Mouse (Mus musculus) c-Kit-negative CD71-positive TER-119-positive erythroid progenitor cells, embryonic 14.5 days (primary cell): ENCODE data around the gene Asic3.

Experiments used
- DNase-seq: peaks from one replicate; pipeline ENCODE4 v3.0.0-alpha.2; 2013; ENCODE audit warnings: low read depth, low spot score

Gene Asic3

DNA sequence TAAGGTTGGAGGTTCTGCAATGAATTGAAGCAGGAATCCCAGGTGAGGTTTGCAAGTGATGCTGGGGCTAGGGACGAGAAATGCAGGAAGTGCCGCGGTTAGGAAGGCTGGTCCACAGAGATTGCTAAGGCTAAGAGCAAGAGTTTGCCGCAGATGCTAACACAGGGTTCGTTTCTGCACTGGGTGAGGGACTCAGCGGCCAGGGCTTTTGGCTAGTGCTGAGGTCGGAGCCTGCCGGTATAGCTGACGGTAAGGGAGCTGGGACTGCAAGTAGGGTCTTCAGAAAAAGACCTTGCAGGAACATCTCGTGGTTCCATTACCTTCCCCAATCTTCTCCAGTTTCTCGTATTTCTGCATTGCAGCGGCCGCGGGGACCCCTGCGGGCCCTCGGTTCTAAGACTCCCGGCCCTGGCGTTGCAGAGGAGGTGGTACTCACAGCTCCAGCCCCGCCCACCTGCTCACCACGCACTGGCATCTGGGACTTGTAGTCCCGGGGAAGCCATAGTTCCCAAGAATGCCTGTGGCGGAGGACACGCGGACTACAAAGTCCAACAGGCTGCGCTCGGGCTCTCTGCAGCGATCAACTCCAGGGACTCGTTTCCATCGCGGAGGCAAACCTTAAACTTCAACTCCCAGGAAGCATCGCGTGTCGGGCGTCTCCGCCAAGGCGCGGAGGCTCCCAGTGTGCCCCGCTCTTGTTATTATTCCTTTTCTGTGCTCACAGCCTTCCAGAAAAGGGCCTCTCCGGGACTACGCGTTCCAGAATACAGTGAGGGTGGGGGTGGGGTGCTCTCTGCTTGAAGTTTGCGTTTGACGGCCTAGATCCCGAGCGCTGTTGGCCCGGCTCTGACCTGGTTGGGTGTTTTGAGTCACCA is 10.2 kb downstream of the Asic3 start, which contains the start of the genes Cdk5 and Slc4a2:
Gene Cdk5 (minus strand): TSS at position 402 of the 875 bp plus-strand sequence.
Gene Slc4a2 (plus strand): TSS at position 709 of the 875 bp plus-strand sequence.
- DNase-seq, result peak; percentile 94

DNA sequence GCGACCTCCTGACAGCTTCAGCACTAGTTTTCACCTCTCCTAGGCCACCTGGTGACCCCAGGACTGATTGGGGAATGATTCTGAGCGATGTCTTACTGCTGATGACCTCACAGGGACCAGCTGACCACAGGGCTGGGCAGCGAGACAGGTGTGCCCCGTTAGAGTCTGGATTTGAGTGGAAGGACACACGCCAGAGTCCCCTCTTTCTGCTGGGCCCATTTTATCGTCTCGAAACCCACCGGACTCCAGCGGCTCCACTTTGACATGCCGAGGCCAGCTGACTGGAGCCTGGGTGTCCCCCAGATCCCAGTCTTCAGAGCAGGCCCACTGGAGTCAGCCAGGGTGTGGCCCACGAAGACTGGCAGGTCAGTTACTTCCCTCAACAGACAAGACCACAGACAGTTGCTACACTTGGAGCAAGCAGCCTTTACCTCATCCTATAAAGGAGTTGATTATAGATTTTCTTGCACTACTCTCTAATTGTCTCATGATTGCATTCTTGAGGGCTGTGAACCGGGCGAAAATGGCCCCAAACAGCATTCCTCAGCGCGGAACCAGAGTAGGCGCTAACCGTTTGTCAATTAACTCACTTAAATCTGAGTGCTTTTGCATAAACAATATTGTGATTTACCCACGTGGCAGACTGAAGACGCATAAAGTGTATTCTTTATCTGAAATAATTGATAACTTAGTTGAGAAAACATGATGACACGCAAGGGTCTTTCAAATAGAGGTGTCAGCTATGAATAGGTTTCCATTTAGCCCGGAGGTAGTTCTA is 11.0 kb downstream of the Asic3 start:
- DNase-seq, result peak; percentile 40

DNA sequence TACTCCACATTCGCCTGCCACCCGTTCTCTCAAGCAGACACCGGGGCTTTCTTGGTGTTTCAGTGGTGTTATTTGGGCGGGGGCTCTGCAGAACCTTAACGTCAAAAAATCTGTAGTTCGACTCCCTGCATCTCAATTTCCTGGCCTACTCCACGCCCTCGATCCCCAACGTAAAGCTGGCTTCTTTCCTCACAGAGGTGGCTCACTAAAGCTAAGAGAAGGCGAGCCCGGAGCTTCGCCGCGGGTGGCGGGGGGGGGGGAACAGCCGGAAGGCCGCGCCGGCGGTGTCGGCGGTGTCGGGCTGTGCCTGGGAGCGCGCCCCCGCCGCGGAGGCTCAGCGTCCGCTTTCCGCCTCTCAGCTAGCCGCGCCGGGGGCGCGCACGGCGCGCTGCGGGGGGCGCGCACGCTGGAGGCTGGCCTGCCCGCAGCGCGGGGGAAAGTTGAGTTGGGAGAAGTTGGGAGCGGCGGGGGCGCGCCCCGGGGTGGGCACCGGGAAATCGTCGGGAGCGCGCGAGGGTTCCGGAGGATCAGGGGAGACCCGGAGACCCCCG is 11.7 kb downstream of the Asic3 start:
- DNase-seq, result peak; percentile 71

DNA sequence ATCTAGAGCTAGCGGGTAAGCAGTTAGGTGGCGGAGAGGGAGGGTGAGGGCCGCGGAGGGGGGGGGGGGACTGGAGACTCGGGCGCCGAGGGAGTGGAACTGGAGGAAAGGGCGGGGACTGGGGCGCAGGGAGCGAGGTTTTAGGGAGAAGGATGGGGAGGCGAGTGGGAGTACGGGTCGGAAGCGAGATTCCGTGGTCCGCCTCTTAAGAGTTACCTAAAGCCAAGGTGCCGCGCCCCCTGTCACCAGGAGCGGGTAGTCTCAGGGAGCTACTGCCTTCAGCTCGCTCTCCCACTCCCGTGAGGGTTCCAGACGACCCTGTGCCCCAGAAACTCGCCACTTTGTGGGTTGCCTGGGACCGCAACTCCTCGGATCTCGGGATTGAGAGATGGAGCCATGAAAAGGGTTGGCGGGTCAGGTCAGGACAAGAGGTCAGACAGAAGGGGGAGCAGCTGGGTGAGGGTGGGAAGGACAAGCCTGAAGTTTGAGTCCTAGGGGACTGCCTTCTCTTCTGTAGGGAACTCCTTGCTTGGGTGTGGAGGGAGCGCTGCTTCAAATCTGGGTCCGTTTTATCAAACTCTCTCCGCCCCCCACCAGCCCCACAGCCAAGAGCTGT is 12.3 kb downstream of the Asic3 start:
- DNase-seq, result no peak

DNA sequence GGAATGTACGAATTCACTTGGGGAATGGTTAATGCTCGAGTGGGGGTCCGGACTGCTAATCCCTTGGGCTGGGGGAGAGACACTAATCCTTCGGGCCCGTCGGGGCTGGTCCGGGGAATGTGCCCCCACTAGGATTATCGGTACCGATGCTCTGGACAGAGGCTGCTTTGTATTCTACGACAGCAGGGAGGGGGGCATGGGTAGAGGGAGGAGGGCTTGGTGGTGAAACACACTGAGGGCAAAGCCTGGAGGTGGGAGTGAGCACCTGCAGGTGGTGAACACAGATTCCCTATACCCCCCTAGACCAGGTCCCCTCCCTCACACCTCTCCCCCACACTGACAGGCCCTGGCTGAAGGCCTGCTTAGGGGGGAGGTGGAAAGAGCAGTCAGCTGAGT is 12.8 kb downstream of the Asic3 start:
- DNase-seq, result no peak

DNA sequence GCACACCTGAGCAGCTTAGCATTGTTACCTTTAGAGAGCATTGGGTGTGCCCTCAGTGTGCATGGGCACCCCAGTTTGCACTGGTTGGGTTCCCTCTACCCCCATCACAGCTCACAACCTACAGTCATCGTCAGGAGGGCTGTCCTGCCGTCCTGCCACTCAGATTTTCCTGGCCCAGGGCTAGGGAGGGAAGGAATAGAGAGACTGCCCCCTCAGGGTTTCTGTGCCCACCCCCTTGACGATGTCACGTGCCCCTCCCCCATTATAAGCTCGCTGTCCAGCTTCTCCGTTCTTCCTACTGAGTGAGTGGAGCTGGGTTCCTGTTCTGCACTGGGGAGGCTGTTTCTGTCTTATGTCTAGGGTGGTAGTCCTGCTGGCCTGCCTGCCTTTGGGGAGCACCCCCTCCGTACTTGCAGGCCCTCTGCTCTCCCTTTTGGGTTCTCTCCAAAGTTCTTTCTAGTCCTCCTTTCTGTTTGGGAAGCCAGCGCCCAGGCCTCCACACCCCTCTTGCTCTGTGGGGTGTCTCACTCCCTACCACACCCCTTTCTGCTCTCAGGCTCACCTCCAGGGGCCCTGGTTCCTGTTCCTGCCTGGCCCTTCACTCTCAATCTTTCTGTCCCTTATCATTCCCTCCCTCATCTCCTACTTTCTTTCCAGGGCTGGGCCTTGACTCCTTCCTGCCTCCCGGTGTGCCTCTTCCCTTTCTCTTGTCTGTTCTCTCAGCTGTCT is 13.5 kb downstream of the Asic3 start:
- no peak for DNase-seq

DNA sequence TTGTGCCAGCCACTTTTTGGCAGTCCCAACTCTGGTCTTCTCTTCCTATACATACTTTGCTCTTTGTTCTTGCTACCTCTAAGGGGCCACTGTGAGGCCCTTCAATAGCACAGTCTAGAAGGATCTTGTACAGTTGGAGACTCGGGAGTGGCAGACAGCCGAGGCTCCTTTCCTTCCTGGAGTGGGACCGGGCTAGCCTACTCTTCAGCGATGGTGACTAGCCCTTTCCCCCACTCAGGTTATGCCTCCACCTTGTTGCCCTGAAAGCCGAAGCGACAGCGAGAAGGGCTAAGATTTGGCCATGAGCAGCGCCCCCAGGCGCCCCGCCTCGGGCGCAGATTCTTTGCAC is 14.1 kb downstream of the Asic3 start:
- DNase-seq, result no peak

DNA sequence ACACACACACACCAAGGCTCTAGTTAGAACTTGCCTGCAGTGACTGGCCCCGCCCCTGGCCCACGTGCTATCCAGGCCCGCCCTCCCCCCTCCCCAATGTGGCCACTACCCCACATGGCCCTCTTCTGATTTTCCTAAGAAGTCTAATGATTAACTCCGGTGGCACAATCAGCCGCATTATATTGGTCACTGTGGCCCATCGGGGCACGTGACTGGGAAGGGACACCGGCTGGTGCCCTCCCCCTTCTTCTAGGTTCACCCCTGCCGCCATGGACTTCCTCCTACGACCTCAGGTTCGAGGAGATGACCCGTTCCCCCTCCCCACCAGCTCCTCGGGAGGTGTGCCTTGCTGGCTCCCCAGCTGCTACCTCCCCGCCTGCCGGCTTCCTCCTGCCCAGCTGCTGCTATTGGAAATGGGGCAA is 14.8 kb downstream of the Asic3 start:
- DNase-seq, result no peak

DNA sequence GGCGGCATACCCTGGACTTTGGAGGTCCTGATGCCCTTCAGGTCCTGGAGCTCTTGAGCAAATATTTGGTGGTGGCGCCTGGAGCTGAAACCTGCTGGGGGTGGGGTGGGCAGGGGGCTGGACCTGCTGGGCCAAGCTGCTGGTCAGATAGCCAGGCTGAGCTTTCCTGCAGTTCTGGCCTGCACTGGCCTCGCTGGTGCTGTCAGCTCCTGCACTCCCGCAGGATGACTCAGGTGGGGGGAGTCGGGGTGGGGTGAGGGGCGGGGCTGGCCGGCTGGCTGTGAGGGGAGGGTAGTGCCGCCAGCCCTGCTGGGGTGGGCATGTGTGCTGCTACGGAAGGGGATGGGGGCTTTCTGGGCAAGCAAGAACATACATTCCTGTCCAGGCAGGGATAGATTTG is 15.4 kb downstream of the Asic3 start:
- no peak for DNase-seq

DNA sequence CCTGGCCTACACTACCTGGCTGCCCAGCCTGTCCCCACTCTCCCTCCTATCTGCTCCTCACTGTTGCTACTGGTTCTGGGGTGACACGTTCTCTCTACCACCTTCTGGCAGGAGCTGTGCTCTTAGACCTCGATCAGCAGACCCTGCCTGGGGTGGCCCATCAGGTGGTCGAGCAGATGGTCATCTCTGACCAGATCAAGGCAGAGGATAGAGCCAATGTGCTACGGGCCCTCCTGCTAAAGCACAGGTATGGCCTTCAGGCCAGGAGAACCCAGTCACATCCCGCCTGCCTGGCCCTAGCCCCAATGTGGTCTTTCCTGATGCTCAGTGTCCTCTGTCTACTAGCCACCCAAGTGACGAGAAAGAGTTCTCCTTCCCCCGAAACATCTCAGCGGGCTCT is 20.8 kb downstream of the Asic3 start:
- DNase-seq, result no peak

DNA sequence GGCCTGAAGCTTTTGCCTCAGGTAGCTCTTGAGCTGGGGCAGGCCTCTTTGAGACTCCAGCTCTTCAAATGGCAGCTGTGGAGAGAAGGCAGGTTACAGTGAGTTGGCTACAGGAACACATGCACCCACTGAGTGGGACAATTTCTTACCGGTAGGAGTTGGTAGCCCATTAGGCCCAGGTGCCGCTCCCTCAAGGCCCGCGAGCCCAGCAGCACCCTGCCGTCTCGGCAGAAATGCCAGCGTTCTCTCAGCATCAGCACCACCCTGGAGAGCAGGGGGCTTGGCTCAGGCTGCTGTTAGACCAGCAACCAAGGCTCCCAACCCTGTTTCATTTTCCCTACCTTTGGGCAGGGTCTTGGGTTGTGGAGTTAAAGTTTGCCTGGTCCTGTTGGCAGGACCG is 28.0 kb downstream of the Asic3 start:
- DNase-seq, result no peak

DNA sequence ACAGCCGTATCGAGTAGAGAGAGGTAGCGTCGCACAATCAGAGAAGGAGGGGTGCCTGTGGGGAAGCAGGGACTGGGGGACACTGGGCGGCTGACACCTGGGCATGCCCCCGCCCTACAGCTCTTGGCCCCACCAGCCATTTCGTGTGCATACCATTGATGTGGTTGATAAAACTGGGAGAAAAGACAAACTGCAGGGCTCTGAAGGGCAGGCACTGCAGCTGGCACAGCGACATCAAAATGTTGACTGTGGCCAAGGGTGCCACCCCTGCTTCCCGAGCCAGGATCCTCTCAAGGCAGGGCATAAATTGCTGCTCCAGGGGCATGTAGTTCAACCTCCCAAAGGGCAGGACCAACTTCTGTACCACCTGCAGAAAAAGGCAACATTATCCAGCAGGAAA is 28.8 kb downstream of the Asic3 start:
- DNase-seq, result no peak

DNA sequence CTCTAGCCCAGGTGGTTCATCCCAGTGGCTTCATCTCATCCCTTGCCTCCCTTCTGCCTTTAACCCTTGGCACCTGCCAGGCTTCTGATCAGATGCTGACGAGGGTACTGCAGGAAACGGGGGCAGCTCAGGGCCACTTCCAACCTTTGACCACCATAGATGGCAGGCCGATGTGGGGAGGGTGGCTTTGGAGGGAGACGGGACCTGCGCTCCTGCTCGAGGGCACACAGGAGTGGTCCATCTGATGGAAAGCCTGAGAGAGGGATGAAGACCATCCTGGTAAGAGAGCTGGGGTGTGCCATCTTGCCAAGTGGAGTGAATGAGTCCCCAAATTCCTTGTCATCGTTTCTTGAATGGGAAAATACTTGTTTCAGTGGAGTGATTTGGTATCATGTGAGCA is 30.0 kb downstream of the Asic3 start:
- no peak for DNase-seq

DNA sequence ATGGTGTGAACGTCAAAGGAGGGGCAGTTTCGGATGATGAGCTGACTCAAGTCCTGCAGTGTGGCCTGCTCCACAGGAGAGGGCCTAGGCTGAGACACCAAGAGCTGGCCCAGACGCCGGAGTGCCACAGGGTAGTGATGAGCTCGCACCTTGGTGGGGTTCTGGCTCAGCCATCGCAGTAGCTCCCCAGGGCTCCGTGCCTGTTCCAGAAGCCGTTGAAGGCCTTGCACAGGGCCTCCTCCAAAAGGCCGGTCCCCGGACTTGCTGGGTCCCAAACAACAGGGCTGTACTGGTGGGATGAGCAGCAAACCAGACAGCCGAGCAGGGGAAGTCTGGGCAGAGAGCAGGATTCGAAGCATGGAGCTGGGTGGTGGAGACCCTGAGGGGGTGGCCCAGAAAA is 30.7 kb downstream of the Asic3 start:
- DNase-seq, result no peak

DNA sequence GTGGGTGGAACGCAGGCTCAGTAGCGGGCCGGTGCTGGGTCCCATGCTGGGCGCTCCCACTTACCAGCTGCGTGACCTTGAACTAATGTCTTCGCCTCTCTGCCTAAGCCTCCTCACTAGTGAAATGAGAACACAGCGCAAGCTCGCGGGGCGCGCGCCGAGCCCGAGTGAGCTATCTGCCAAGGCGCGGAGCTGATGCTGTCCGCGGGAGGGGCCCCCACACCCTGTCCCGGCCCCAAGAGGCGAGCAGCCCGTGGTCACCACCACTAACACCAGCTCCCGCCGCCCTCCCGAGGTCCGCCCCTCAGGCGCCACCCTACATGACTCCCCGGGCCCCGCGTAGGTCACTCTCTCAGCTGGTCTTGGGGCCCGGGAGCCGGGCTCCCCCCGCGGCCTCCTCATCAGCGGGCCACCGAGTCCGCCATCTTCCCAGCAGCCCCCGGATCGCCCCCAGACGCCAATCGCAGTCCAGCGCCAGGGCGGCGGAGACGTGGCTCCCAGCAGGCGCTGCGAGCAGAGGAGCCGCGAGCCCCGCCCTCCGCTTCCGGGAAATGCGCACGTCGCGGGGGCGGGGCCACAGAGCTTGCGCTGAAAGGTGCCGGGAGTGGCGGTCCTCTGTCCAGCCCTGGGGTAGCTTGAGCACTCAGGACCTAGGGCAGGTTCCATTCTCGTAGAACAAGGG is 31.7 kb downstream of the Asic3 start, which contains the start of gene Fastk:
Gene Fastk (minus strand): TSS at position 542 of the 682 bp plus-strand sequence.
- DNase-seq, result peak; percentile 87

DNA sequence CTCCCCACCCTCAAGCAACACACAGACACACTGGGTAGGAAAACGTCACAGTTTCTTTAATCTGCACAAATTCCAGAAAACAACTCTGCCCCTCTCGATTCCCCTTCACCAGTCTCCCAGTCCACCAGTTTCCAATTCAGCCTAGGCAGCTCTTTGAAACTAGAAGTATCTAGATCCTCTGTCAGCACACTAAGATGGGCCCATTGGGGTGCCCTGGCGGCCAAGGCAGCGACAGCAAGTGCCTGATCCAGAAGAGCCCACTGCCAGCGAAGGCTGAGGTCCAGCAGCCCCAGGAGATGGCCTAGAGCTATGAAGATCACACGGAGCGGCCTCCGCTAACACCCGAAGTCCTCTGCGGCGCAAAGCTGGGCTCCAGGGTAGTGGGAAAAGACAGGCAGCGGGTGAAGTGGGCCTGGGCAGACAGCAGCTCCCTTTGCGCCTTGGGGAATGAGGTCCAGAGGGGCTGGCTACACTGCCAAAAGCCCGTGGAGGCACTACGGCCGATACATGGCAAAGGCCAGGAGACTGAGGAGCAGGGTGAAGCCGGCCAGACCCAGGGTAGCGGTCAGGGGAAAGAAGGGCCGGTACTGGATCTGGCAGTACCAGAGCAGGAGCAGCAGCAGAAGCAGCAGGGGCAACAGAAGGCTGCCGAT is 32.4 kb downstream of the Asic3 start:
- no peak for DNase-seq

DNA sequence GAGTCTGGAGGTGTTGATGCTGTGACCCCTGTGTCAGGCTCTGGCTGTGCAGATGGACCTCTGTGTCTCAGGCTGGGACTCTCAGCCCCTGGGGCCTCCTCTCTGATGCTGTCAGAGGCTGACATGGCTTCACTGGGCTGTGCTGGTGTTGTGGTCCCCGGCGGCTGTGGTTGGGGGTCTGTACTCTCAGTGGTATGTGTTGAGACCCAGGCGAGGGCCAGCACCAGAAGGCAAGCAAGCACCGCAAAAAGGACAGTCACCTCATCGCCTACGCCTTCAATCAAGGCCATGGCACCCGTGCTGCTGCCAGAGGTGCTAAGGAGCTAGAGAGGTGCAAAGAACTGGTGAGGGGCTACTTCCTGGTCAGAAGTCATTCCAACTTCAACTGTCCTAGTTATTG is 33.4 kb downstream of the Asic3 start:
- no peak for DNase-seq

DNA sequence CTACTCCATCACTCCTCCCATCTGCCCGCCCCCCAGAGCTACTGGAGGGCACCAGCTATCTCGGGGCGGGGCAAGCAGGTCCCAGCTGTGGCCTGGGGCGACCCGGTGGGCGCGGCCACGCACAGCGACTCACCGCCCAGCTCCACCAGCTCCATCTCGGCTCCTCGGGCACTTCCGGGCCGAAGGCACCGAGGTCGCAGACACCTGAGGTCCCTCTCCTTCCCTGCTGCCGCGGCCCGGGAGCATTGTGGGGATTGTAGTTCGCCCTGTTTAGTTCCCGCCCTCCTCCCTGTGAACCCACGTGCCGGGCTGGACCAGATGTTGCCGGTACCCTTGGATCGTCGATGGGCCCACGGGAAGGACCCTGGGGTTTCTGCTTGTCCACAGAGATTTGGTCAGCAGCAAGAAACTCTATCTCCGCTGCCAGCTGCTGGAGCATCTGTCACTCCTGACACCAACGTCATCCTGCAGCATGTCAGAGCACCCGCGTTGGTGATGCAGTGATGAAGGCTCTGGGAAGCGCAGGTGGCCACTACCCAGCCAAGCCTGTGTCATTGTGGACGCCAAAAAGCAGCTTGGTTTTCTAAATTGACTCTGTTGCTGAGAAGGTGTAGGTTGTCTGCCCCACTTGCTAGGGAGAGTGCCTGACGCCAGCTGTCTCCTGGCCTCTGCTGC is 34.6 kb downstream of the Asic3 start, which contains the start of gene Tmub1:
Gene Tmub1 (minus strand): TSS at position 231 of the 675 bp plus-strand sequence.
- DNase-seq, result peak; percentile 51

DNA sequence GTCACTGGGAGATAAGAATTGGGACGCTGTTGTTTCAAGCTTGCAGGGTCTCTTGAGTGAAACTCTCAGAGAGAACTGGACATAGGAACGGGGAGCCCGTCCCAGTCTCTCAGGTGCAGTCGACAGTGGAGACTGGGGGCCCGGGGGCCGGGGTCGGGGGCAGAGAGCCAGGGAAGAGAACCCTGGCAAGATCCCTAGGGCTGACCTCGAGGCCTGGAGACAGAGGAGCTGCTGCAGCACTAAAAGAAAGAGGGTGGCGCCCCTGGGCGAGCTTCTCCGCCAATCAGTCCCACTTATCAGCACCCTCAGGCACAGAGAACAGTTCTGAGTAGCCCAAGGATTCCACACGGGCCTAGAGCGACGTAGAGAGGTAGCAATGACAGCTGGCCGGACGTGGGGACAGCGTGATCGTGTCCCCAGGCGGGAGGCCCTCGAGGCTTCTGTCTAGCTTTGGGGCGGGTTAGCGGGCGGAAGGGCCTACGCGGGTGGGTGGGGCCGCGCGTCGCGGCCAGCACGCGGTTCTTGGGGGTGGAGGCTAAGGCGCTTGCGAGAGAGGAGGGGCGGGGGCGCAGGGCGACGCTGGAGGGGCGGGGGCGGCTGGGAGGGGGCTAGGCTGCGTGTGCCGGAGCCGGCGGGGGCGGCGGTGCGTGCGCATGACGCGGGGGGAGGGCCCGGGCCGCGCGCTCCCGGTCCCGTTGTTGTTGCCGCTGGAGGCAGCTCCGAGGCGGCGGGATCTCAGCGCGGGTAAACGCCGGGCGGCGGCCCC is 38.3 kb downstream of the Asic3 start:
- DNase-seq, result peak; percentile 58
